Mouse (Mus musculus) forebrain, embryonic 16.5 days (tissue): Measurements from ENCODE around the gene Dxo. TPM values are rescaled to one million over a fixed set of nuclear protein-coding genes. Genes with fewer than 3 reads are reported as not detected.
A peak's percentile ranks its signal among the peaks of the same experiment; 100 is the strongest.

Source experiments
- ATAC-seq: fragments of 200-750 bp; cut with Nextera tagmentation; 2 replicates; pipeline ENCODE4 v1.8.0; 2017; ENCODE audit warnings: mild to moderate bottlenecking, moderate library complexity
- H3K27ac ChIP-seq: fragments of 300-500 bp; sonication (generic); 2 replicates; pipeline ENCODE4 v1.5.1; 2014; ENCODE audit warnings: low read length, control low read depth
- H3K27me3 ChIP-seq: fragments of 300-500 bp; sonication (generic); replicated peaks from 2 replicates; pipeline ENCODE4 v1.6.1; 2014; ENCODE audit warnings: low read length; ENCODE audit not compliant: control insufficient read depth, insufficient read depth
- H3K36me3 ChIP-seq: fragments of 300-500 bp; sonication (generic); 2 replicates; pipeline ENCODE4 v1.6.1; 2014; ENCODE audit not compliant: control insufficient read depth, insufficient read depth
- H3K4me1 ChIP-seq: fragments of 300-500 bp; sonication (generic); replicated peaks from 2 replicates; pipeline ENCODE4 v1.6.1; 2014; ENCODE audit warnings: low read length; ENCODE audit not compliant: control insufficient read depth, insufficient read depth
- H3K4me2 ChIP-seq: fragments of 300-500 bp; sonication (generic); 2 replicates; pipeline ENCODE4 v1.6.1; 2014; ENCODE audit warnings: mild to moderate bottlenecking, low read length, control low read depth
- H3K4me3 ChIP-seq: fragments of 300-500 bp; sonication (generic); replicated peaks from 2 replicates; pipeline ENCODE4 v1.5.1; 2014; ENCODE audit warnings: mild to moderate bottlenecking, low read length, control low read depth
- H3K9ac ChIP-seq: fragments of 300-500 bp; sonication (generic); replicated peaks from 2 replicates; pipeline ENCODE4 v1.6.1; 2014; ENCODE audit warnings: low read depth, low read length, control low read depth
- H3K9me3 ChIP-seq: fragments of 300-500 bp; sonication (generic); 2 replicates; pipeline ENCODE4 v1.6.1; 2016; ENCODE audit warnings: low read length; ENCODE audit not compliant: control insufficient read depth
- WGBS: fragments of 180-500 bp; shearing (Covaris S2); extraction: QIAGEN DNeasy Blood & Tissue Kit; methylation state at CpG from one replicate; pipeline ENCODE4 v1.1.7; 2014; 5-methylcytosine and 5-hydroxymethylcytosine counted together
- polyA plus RNA-seq: library from polyadenylated mRNA; unstranded; fragments of >200 nt; fragmentation: Nextera tagmentation; extraction: Ambion mirVana; gene quantifications from 2 replicates; pipeline ENCODE4 v1.2.1, GENCODE M21; 2015

Dxo gene
- polyA plus RNA-seq, 1 experiment from 2014 or later = 75.6 TPM

- whole genome bisulfite sequencing = 95% methylated on average over 7 of the region's 7 CpGs
- Histone ChIP-seq H3K9me3 (no peaks in the 10 kb centered on the region), H3K4me3 (no peak overlapping the region), H3K4me1 (peaks cover 18% of the 10 kb centered on the region), H3K9ac (no peak overlapping the region), H3K36me3 (peaks cover 16% of the 10 kb centered on the region; the same call in 1 of the 2 replicates), H3K4me2 (no peak overlapping the region), H3K27ac (no peak overlapping the region), H3K27me3 (no peaks in the 10 kb centered on the region)
- ATAC-seq = no peak
These were observed 10.8 kb downstream of the Dxo start for GRCm38 (mm10) chr17:34847615-34848014.

- Histone ChIP-seq H3K4me3 (peak within 1 kb of the TSS; percentile 90), H3K36me3 (peaks cover 16% of the 10 kb centered on the region; the same call in 1 of the 2 replicates), H3K27ac (0 out of 2 replicates have a peak within 1 kb of the TSS, but pooled peaks have one; percentile 30), H3K9me3 (no peaks in the 10 kb centered on the region), H3K4me2 (peak within 1 kb of the TSS; percentile 95), H3K9ac (peak within 1 kb of the TSS; percentile 79), H3K4me1 (peaks cover 18% of the 10 kb centered on the region), H3K27me3 (no peaks in the 10 kb centered on the region)
- ATAC-seq = peak; percentile 98
- WGBS = under 1% methylated on average over 64 of the region's 65 CpGs
These were observed 13.1 kb downstream of the Dxo start, which contains the start of the genes Skiv2l and Nelfe for GRCm38 (mm10) chr17:34849722-34850516. Skiv2l (minus strand) TSS chr17:34850210. Nelfe (plus strand) TSS chr17:34850391.

- peak overlapping the region; percentile 67 for H3K4me2 ChIP-seq
- H3K4me3 ChIP-seq = peak overlapping the region; percentile 90
- peaks cover 18% of the 10 kb centered on the region for H3K4me1 ChIP-seq
- 3% methylated on average over 25 of the region's 25 CpGs for WGBS
- H3K9me3 ChIP-seq = no peaks in the 10 kb centered on the region
- H3K27ac ChIP-seq = 0 out of 2 replicates have a peak overlapping the region, but pooled peaks have one; percentile 30
- no peaks in the 10 kb centered on the region for H3K27me3 ChIP-seq
- peaks cover 15% of the 10 kb centered on the region; the same call in 1 of the 2 replicates for H3K36me3 ChIP-seq
- ATAC-seq = peak; percentile 40; the same call in 1 of the 2 replicates
- peak overlapping the region; percentile 79 for H3K9ac ChIP-seq
These were observed 13.8 kb downstream of the Dxo start for GRCm38 (mm10) chr17:34850517-34851125.

- Histone ChIP-seq H3K4me1 (peaks cover 18% of the 10 kb centered on the region), H3K9me3 (no peaks in the 10 kb centered on the region), H3K4me2 (no peak overlapping the region), H3K27ac (no peak overlapping the region), H3K9ac (no peak overlapping the region), H3K36me3 (peaks cover 15% of the 10 kb centered on the region; the same call in 1 of the 2 replicates), H3K27me3 (no peaks in the 10 kb centered on the region), H3K4me3 (no peak overlapping the region)
- no peak for ATAC-seq
- 81% methylated on average over 8 of the region's 8 CpGs for WGBS
These were observed 16.7 kb downstream of the Dxo start for GRCm38 (mm10) chr17:34853511-34853910.

- H3K36me3 ChIP-seq = peaks cover 15% of the 10 kb centered on the region; the same call in 1 of the 2 replicates
- no peak for ATAC-seq
These were observed 17.9 kb downstream of the Dxo start for GRCm38 (mm10) chr17:34854761-34855160.

GRCm38 (mm10) chr17:34855825-34856224, 19.0 kb downstream of the Dxo start:
- 31% methylated on average over 3 of the region's 3 CpGs for WGBS
- peaks cover 15% of the 10 kb centered on the region; the same call in 1 of the 2 replicates for H3K36me3 ChIP-seq
- ATAC-seq = no peak

More at GRCm38 (mm10) chr17:34854761-34855160, 17.9 kb downstream of the Dxo start:
- Histone ChIP-seq H3K27ac (no peak overlapping the region), H3K9ac (no peak overlapping the region), H3K4me2 (no peak overlapping the region), H3K4me3 (no peak overlapping the region), H3K9me3 (no peaks in the 10 kb centered on the region), H3K27me3 (no peaks in the 10 kb centered on the region), H3K4me1 (peaks cover 10% of the 10 kb centered on the region)
- WGBS = 82% methylated on average over 3 of the region's 3 CpGs

GRCm38 (mm10) chr17:34858670-34859069, 21.9 kb downstream of the Dxo start:
- WGBS = 83% methylated on average over 4 of the region's 4 CpGs

More at GRCm38 (mm10) chr17:34855825-34856224, 19.0 kb downstream of the Dxo start:
- Histone ChIP-seq H3K27me3 (no peaks in the 10 kb centered on the region), H3K9me3 (no peaks in the 10 kb centered on the region), H3K4me3 (no peak overlapping the region), H3K27ac (no peak overlapping the region), H3K4me1 (peaks cover 8% of the 10 kb centered on the region), H3K9ac (no peak overlapping the region), H3K4me2 (no peak overlapping the region)

GRCm38 (mm10) chr17:34860514-34860913, 23.7 kb downstream of the Dxo start:
- ATAC-seq = no peak
- no peaks in the 10 kb centered on the region for H3K9me3 ChIP-seq
- H3K27me3 ChIP-seq = no peaks in the 10 kb centered on the region
- no peak overlapping the region for H3K4me3 ChIP-seq
- no peaks in the 10 kb centered on the region for H3K4me1 ChIP-seq
- peaks cover 5% of the 10 kb centered on the region; the same call in 1 of the 2 replicates for H3K36me3 ChIP-seq
- H3K4me2 ChIP-seq = no peak overlapping the region
- no peak overlapping the region for H3K27ac ChIP-seq
- no peak overlapping the region for H3K9ac ChIP-seq
- WGBS = 88% methylated on average over 9 of the region's 9 CpGs

More at GRCm38 (mm10) chr17:34858670-34859069, 21.9 kb downstream of the Dxo start:
- Histone ChIP-seq H3K36me3 (peaks cover 12% of the 10 kb centered on the region; the same call in 1 of the 2 replicates), H3K9ac (no peak overlapping the region), H3K4me1 (no peaks in the 10 kb centered on the region), H3K4me2 (no peak overlapping the region), H3K9me3 (no peaks in the 10 kb centered on the region), H3K4me3 (no peak overlapping the region), H3K27ac (no peak overlapping the region), H3K27me3 (no peaks in the 10 kb centered on the region)
- ATAC-seq = no peak
